Mouse (Mus musculus) kidney, adult 18-20 months (tissue): ENCODE measurements at regions not wholly inside any gene's neighbourhood (a gene's known extent, or its start where the extent isn't known, plus 50 kb on each side); places are given as distances from the start of the nearest gene placed in this dataset.

Source experiments
- DNase-seq: peaks from one replicate; pipeline ENCODE4 v3.0.0; 2021

DNA sequence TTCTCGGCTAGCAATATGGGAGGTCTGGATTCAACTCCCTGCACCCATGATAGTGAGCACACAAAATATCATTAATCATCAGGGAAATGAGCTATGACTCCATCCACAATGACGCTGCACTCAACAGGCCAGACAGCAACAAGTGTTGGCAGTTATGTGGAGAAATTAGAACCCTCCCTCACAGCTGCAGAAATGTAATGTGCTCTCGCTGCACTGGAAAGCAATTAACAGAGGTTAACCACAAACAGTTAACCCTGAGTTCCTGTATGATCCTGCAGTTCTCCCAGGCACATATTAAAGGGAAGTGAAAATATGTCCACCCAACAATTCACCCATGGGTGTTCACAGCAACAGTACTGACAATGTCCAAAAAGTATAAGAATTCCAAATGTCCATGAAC lies 54.0 kb upstream of the Jade2 start:
- no peak for DNase-seq

DNA sequence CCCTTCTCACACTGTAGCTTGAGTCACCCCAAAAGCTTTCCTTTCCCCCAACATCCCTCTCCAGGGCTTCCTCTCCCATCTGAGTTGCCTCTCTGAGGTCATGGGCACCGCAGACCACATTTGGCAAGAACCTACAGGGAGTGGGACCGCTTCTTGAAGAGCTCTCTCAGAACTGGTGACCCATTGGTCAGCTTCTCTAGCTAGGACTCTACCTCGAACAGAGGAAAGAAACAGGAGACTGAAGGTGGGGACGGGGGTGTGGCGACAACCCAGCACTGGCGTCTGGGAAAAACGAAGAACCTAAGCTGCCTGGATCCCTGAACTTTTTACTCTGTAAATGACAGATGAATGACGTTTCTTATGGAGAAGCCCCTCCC lies 51.8 kb upstream of the Cdkn2aipnl start:
- no peak for DNase-seq

DNA sequence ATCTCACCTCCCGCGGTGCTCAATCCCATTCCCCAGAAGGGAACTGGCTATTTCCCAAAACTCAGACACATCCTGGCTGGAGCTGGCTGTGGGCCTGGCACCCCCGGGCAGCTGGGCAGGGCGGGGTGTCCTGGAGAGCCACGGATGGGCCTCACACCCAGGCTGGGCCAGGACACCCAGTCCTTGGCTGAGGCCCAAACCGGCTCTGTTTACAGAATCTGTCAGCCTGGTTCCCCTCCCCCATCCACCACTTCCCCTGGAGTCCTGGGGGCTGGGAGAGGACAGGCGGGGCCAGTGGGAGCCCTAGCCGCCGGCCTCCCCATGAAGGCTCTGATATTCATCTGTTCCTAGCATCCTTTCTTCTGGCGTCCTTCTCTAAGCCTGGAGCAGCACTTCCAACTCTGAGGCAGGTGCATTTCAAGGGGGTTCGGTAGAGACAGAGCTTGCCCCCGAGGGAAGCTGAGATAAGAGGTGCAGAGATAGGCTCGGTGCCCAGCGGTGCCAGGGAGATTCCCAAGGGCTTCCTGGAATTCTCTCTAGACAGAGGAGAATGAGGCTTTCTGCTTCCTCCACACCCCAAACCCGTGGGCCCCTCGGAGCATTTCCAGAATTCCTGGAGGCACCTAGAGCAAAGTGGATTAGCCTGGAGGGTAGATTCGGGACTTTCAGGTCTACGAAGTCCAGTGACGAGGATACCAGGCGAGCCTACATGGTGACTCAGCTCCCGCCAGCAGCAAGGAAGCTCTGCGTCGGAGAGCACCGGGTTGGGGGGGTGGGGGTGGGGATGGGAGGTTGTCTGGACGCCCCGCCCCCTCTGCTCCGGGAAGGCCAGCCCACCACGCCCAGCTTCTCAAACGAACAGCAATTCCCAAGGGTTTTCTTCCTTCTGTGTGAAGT lies 51.2 kb upstream of the Cdkn2aipnl start:
- DNase-seq, result peak; percentile 96
